Mouse (Mus musculus) adrenal gland, postnatal 10 days (tissue): ENCODE results near the gene Wdr61. TPM values are rescaled to one million over a fixed set of nuclear protein-coding genes. Genes with fewer than 3 reads are reported as not detected.

Experiments used
- DNase-seq: peaks from one replicate; pipeline ENCODE4 v3.0.0; 2021; ENCODE audit warnings: mixed read lengths
- microRNA-seq: library from miRNA; unstranded; fragments of <30 nt; microRNA quantifications from one replicate; pipeline ENCODE4 v1.2.0, GENCODE M21; 2021
- total RNA-seq, 2 experiments: library from RNA; stranded (reverse); gene quantifications; 2 replicates each; pipeline ENCODE4 v1.2.3; 2021

Gene Wdr61
- total RNA-seq, 2 experiments from 2014 or later = 74.9 to 78.8 TPM

- DNase-seq = no peak
Observed at GRCm38 (mm10) chr9:54682846-54683245, 51.5 kb downstream of the Wdr61 start.

GRCm38 (mm10) chr9:54676531-54676986, 57.8 kb downstream of the Wdr61 start:
- DNase-seq = peak; percentile 86

GRCm38 (mm10) chr9:54673887-54674286, 60.4 kb downstream of the Wdr61 start:
- DNase-seq = no peak

- no peak for DNase-seq
Observed at GRCm38 (mm10) chr9:54671962-54672361, 62.4 kb downstream of the Wdr61 start.

GRCm38 (mm10) chr9:54668455-54668854, 65.9 kb downstream of the Wdr61 start:
- no peak for DNase-seq

GRCm38 (mm10) chr9:54666116-54666515, 68.2 kb downstream of the Wdr61 start:
- DNase-seq = no peak

Small RNA genes lying within 50 kb of the gene (microRNA-seq; reads per million reads assigned to microRNA genes)
- gene Mir5710 = not detected

Other genes starting within 250 kb of the Wdr61 start
- gene Dmxl2, start 232.9 kb downstream of the Wdr61 start, total RNA-seq = 10 to 100 TPM; 11.7 to 15.2 TPM
- gene Sh2d7, start 195.5 kb downstream of the Wdr61 start, total RNA-seq = not detected
- 10 to 100 TPM; 69.3 to 83.3 TPM for gene Cib2, start 174.3 kb downstream of the Wdr61 start, total RNA-seq
- gene Idh3a, start 148.2 kb downstream of the Wdr61 start, total RNA-seq = 100 to 1,000 TPM; 806 to 826 TPM
- gene Acsbg1, start 72.6 kb downstream of the Wdr61 start, total RNA-seq = 100 to 1,000 TPM in 1 of 2 experiments, 10 to 100 TPM in 1; 85.7 to 119 TPM
- 10 to 100 TPM in 1 of 2 experiments, 1 to 10 TPM in 1; 10.0 to 16.7 TPM for gene Dnaja4, start 35.6 kb downstream of the Wdr61 start, total RNA-seq
- 1 to 10 TPM; 3.9 to 5.9 TPM for gene Crabp1, start 30.2 kb upstream of the Wdr61 start, total RNA-seq
- gene Ireb2, start 129.3 kb upstream of the Wdr61 start, total RNA-seq = 10 to 100 TPM; 49.1 to 52.0 TPM
- 10 to 100 TPM in 1 of 2 experiments, 1 to 10 TPM in 1; 7.6 to 10.8 TPM for gene Hykk, start 182.8 kb upstream of the Wdr61 start, total RNA-seq
- 100 to 1,000 TPM; 192 to 197 TPM for gene Psma4, start 216.3 kb upstream of the Wdr61 start, total RNA-seq
- not detected for gene AY074887, start 216.5 kb upstream of the Wdr61 start, total RNA-seq
- 1 to 10 TPM in 1 of 2 experiments, under 1 TPM in 1; 0.99 to 2.5 TPM for gene Chrna5, start 246.4 kb upstream of the Wdr61 start, total RNA-seq